Mouse (Mus musculus): ENCODE measurements at regions not wholly inside any gene's neighbourhood (a gene's known extent, or its start where the extent isn't known, plus 50 kb on each side); places are given as distances from the start of the nearest gene placed in this dataset.
A peak's percentile ranks its signal among the peaks of the same experiment; 100 is the strongest.

GRCm38 (mm10) chr11:63630336-63630735 lies 291.8 kb downstream of the Hs3st3b1 start:
- no peak for DNase-seq

GRCm38 (mm10) chr11:63657057-63657456 lies 265.0 kb downstream of the Hs3st3b1 start:
- DNase-seq: no peak

DNA sequence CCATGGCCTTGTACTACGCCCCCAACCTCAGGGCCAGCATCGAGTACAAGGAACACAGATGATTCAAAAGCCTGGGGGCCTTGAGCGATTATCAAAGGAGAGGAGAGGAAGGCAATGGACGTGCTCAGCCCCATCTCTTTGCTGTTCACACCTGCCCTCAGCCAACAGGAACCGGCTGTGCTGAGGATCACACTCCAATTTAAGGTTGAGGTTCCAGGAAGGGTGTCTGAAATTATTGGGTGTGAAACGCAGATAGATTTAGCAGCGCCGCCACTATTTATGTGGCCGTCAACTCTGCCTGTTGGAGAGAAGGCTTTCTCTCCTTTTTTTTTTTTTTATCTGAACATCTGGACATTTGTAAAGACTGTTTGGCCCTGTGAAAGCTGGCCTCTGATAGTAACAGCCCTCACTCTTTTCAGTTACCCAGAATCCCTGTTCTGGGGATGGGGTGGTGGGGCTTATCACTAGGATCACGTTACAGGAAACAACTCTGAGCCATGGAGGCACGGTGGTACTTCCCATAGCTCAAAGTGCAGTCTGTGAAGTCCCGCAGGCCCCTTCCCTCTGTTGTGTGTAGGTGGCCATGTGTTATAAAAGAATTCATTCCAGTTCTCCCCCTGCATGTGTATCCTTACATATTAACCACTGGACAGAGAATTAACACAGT lies 256.7 kb downstream of the Hs3st3b1 start:
- DNase-seq: no peak

GRCm38 (mm10) chr11:63670477-63670876 lies 251.6 kb downstream of the Hs3st3b1 start:
- DNase-seq: no peak

- no peak for DNase-seq
These were observed 250.3 kb downstream of the Hs3st3b1 start for GRCm38 (mm10) chr11:63671816-63672215.

DNA sequence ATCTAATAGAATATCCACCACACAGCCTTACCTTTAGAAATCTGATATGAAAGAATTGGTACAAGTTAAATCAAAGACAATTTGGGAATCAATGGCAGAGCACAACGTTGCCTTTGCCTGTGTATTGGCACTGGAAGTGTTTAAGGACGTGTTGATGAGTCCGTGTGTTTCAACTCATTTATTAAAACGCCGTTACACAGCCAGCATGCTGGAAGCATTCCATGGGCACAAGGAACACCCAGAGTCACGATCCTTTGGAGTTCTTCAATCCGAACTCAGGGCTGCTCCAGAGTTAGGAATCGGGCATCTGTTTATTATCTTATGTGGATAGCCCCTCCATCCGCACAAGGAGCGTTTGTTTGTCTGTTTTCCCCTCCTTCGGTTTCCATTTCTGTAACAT lies 244.2 kb downstream of the Hs3st3b1 start:
- DNase-seq: no peak

DNA sequence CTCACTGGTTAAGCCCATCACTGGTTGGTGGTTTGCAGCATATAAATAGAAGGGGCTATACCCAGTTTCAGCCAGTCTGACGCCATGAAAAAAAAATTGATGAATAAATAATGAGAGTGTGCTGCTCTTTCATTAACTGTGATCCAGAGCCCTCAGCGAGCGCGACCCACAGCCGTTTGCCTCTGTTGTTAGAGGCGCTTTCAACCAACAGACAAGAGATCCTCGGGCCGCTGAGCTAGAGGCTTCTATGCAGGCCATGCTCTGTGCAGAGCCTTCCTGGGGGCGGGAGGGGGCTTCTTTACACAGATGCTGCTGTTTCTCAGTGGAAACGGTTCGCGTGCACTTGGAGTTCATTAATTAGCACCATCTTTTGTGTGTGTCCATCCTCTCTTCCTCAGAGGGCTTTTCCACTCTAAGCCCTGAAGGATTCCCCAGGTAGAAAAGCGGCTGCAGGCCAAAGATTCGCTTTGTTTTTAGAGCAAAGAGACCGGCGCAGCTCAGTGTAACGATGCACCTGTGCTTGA lies 243.6 kb downstream of the Hs3st3b1 start:
- DNase-seq: no peak

DNA sequence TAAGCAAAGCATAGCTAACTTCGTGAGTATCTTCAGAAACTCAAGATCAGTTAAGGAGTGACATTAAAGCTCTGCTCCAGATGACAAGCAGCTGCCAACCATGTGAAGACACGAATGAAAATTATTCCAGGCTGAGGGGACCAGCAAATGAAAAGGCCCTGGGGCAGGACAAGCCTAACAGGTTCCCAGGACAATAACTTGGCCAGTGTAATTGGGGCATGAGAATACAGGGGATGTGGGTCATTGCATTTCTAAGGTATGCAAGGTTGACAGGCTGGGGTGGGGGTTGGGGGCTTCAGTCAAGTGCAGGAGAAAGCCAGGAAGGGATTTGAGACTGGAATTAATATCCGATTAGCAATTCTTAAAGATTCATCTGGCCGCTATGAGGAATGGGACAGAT lies 242.6 kb downstream of the Hs3st3b1 start:
- DNase-seq: no peak

DNA sequence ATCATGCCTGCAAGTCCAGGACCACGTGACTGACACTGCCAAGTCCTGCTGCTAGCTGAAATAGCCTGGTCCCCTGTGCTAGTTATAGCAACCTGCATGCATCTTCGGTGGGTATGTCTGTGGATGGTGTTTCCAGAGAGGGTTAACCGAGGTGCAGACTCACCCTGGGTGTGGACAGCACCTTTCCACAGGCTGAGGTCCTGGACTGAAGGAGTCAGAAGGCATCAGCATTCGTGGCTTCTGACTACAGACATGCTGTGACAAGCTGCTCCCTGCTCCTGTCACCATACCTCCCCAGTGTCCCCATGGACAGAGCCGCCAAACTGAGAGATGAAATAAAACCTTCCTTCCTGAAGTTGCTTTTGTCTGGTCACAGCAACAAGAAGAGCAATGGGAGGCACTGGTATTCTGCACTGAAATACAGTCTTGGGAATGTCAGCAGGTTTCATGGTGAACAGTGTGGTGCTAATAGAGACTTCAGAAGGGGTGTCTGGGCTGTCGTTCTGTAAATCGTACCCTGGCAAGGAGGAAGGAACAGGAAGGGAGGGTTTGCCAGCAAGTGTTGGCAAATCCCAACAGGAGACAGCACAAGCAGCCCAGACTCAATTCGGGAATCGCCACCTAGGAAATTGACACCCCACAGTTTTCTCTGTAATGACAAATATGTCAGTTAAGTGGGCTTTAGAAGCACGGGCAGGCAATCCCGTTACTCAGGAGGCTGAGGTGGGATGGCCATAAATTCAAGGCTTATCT lies 237.7 kb downstream of the Hs3st3b1 start:
- no peak for DNase-seq

DNA sequence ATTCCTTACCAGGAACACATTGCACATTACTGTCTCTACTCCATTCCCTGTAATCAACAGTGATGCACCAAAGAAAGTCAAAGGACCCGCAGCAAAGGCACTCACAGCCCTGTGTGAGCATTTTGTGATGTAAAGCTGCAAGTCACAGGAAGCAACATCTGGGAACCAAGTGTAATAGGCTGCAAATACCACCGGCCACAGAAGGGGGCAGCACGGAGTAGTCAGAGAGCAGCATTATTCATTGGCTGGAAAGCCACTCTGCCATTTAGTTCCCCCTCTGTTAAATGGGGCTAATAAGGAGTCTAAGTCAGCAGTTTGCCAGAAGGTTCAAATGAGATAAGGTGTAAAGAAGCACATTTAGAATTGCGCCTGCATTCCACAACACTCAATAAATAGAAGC lies 231.0 kb downstream of the Hs3st3b1 start:
- no peak for DNase-seq

- DNase-seq: no peak
These were observed 217.0 kb downstream of the Hs3st3b1 start for GRCm38 (mm10) chr11:63704995-63705580.

DNA sequence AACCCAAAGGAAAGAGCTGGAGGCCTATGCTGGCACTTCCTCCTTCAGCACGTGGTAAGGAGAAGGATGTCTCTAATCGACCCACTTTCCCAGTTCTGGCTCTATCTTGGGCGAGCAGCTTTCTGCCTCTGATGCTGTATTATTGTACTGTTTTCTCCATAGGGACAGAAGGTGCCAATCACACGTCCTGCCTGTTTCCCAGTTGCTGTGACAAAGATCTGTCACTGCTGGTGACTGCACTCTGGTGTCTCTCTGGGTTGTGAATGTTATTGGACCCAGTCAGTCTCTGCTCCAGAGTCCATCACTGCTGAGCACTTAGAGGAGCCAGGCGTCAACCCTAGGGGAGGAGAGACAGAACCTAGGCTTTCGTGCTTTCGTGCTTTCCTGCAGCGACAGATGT lies 216.0 kb downstream of the Hs3st3b1 start:
- DNase-seq: no peak

GRCm38 (mm10) chr11:63707093-63707492 lies 215.0 kb downstream of the Hs3st3b1 start:
- DNase-seq: no peak

- no peak for DNase-seq
These were observed 213.7 kb downstream of the Hs3st3b1 start for GRCm38 (mm10) chr11:63708412-63708811.

DNA sequence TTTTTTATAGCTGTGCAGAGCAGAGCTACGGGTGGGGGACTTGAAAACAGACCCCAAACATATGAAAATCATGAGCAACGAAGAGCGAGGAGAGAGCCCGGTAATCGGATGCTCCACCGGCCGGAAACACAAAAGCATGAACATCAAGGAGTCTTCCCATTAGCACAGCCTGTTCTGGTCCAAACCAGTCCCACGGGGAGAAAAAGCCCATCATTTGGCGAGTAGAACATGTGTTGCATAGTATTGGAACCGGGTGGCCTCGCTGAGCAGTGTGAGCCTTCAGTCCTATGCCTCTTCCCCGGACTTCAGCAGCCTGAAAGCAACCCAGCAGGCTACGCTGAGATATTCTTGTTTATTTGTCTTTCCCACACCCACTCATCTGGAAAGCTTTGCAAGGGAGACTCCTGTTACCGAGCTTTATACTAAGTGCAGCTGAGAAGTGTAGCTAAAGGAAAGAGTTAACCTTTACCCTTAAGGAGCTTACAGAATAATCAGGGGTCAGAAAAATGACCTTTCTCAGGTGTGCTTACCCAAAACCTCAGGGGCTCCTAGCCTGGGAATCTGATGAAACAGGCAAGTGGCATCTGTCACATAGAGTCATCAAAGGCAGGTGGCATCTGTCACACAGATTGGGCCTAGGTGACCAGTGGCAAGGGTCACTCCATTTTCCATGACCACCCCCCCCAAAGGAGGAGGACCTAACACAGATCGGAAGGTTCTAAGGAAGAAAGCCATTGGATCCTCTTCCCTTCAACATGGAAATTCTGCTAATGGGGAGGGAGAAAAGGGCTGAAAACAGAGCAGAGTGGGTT lies 209.8 kb downstream of the Hs3st3b1 start:
- DNase-seq: no peak

GRCm38 (mm10) chr11:63722261-63722660 lies 199.8 kb downstream of the Hs3st3b1 start:
- no peak for DNase-seq

DNA sequence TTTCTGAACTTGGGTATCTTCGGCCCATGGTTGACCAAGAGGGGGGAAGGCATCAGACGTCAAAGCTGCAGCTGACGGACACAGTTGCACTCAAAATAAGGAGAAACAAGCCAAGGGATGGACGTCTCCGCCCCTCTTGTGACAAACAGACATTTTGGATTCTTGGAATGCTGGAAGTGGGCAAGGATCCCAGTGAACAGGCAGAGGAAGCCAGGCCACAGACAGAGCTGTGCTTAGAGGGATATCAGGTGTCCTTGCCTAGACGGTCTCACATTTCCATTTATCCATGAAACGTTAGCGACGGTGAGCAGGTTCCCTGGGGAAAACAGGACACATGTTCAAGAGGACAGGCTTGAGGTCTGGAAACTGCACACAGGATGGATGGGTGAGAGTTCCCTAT lies 191.2 kb downstream of the Hs3st3b1 start:
- DNase-seq: no peak

DNA sequence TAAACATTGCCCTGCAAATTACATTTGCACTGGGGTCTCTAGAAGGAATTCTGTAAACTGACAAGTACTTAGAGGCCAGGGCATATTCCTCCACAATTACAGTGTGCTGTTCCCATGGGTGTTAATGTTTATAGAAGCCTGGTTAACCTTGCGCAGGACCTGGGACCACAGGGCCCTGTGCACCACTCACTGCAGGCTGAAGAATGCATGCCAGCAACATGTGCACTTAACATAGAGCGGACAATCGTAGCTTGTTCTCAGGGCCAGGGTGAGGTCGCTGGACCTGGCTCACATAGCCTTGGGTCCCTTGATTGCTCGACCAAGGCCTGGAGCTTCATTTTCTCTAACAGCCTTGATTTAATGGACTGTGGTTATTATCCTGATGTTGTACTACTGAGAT lies 168.8 kb downstream of the Hs3st3b1 start:
- DNase-seq: peak; percentile 4

DNA sequence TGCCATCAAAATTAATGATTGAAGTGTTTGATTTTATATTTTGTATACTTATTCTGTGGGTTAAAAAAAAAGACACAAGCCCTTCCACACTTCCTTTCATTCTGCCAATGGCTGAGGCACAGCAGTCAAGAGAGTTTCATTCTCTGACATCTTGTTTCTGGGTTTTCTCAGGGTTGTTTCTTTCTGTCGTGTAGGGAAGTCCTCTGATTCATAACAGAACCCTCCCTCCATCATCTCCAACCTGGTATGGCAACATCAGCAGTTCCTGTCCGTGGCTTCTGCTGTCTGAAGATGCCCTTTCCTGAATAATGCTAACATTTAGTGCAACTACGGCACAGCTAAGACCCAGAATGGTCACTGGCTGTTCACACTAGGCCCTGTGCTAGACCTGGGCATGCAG lies 167.3 kb downstream of the Hs3st3b1 start:
- no peak for DNase-seq

DNA sequence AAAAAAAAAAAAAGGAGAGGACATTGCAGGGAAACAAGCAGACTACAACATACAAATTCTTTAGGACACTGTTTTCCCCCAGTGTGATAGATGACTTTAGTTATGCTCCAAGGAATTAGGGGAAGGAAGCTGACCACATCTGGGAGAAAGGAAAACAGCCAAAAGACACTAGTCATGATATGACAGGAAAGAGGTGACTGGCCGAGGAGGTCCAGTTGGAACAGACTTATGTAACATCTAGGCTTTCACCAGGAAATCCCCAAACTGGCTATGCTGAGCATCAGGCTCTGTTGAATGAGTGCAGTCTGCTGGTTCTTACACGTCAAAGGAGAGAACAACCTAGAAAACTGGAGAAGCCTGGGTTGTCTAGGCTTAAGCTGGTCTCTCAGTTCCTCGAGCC lies 163.8 kb downstream of the Hs3st3b1 start:
- DNase-seq: peak; percentile 6

GRCm38 (mm10) chr11:63761561-63761960 lies 160.5 kb downstream of the Hs3st3b1 start:
- DNase-seq: no peak

GRCm38 (mm10) chr11:63767631-63768250 lies 154.3 kb downstream of the Hs3st3b1 start:
- DNase-seq: no peak

GRCm38 (mm10) chr11:63769738-63770137 lies 152.4 kb downstream of the Hs3st3b1 start:
- DNase-seq: no peak
